Mouse (Mus musculus): ENCODE results near the gene Baiap2.

DNA sequence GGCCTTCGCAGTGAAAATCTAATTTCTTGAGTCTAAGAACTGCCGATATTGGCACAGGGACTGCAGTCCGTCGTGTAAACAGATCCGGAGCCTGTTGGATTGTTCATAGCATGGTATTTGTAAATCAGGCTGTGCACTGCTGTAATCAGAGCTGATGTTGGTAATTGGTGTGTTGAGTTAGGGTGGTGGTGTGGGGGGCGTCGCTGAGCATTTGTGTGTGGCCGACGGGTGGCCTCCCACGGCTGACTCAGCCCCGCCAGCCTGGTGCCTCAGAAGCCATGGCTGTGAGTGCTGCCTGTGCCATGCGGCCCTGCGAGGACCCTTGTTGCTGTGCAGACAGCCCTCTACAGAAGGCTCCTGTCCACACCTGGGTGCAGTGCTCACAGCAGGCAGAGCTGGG is 14.0 kb downstream of the Baiap2 start:
- TF ChIP-seq CTCF (IDR thresholded peaks at IDR 0.05; ENCODE audit: insufficient read depth, low read depth, low read length) (no peak), POLR2A (IDR thresholded peaks at IDR 0.05; ENCODE audit: insufficient read depth, low read depth, low read length) (no peak)

Data from olfactory bulb, adult 2 months (tissue).